Mouse (Mus musculus): ENCODE measurements around the gene Lingo2.

The Lingo2 gene

GRCm38 (mm10) chr4:36560997-36561396 lies 390.6 kb downstream of the Lingo2 start:
- DNase-seq (ENCODE audit: low read depth, low spot score), result no peak

DNA sequence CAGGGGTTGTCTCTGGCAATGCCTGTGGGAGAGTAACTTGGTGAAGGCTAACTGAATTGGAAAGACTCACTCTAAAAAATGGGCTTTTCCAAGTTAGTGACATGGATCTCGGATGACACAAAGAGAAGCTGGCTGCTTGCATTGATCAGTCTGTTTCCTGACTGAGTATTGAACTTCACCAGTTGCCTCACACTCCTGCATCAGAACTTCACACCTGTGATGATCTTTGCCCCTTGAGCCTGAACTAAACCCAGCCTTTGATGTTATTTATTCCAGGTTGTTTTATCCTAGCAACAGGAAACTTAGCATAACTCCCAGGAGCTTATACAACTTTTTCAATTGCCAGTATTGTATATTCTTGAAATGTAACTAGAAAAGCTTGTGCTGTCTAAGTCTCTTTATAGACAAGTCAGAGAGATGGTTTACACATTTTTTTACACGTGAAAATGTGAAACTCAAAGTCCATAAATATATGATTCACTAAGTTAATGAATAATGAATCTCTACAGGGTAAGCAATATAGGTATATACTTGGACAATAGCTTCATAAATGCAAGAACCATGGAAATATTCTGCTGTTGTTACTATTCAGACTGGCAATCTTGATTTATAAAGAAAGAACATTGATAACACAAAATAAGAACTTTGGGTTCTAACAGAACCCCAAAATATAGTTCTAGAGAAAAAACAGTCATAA lies 410.7 kb downstream of the Lingo2 start:
- no peak for DNase-seq (ENCODE audit: low read depth, low spot score)

- no peak for DNase-seq (ENCODE audit: low read depth, low spot score)
Measured at GRCm38 (mm10) chr4:36533895-36534294, 417.7 kb downstream of the Lingo2 start.

GRCm38 (mm10) chr4:36490255-36490654 lies 461.3 kb downstream of the Lingo2 start:
- DNase-seq (ENCODE audit: low read depth, low spot score), result no peak

- no peak for DNase-seq (ENCODE audit: low read depth, low spot score)
Measured at GRCm38 (mm10) chr4:36435211-36435610, 516.3 kb downstream of the Lingo2 start.

GRCm38 (mm10) chr4:36426192-36426591 lies 525.4 kb downstream of the Lingo2 start:
- DNase-seq (ENCODE audit: low read depth, low spot score), result no peak

GRCm38 (mm10) chr4:36407350-36407749 lies 544.2 kb downstream of the Lingo2 start:
- DNase-seq (ENCODE audit: low read depth, low spot score), result no peak

DNA sequence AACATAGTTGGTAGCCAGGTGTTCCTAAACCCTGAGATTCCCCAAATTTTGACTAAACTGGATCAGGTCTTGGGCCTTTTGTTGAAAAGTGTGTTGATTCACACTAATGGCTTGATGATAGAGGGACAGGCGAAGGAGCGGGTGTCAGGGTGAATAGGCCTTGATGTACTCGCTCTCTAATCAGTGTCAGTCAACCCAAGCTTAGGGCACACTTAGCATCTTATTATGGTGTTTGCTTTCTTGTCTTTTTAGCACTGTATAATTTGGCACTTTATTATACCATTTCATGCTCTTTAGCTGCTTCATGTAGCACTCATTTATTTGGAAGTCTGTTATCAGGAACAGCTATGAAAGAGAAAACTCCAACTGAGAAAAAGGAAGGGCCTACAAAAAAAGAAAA lies 582.6 kb downstream of the Lingo2 start:
- no peak for DNase-seq (ENCODE audit: low read depth, low spot score)

DNA sequence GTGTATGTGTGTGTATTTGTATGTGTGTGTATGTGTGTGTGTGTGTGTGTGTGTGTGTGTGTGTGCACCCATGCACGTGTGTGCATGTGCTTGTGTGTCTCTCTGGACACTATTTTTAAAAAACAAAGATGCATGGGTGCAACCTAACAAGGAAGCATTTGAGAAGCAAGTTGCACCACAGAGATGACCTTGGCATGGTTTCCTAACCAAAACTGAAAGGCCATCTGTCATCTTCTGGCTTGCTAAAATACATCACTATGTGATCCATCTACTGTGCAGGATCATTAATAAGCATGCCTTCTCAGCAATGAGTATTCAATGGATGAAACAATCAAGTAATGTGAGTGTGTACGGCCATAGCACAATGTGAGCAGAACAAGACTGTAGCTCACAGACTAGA lies 597.1 kb downstream of the Lingo2 start:
- no peak for DNase-seq (ENCODE audit: low read depth, low spot score)

DNA sequence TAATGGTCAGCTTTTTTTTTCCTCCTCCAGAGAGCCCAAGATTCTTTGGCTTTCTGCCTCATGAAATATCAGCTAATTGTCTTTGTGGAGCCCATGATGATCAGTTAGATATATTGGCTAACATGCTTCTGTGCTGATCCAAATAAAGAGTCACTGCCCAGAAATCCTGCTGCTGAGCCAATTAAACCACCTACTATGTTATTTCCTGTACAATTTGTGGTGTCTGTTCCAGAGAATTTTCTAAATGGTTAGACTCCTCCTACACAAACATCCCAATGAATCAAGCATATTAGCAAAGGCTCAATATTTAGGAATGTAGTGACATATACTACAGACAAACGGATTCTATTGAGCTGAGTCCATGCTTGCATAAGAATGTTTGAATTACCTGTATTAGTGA lies 619.8 kb downstream of the Lingo2 start:
- DNase-seq (ENCODE audit: low read depth, low spot score), result no peak

DNA sequence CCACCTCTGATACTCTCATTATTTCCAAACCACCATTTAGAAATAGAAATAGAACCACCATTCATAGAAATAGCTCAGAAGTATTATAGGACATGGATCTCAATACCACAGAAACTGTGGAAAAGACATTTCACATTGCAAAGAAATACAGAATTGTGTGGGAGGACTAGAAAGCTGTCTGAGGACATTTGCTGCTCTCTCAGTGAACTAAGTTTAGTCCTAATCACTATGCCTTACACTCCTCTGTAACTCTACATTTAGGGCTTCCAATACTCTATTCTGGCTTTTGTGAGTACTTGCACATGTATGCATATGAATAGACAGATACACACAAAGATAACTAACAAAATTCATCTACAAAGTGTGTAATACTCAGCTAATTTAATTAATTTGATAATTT lies 625.9 kb downstream of the Lingo2 start:
- no peak for DNase-seq (ENCODE audit: low read depth, low spot score)

GRCm38 (mm10) chr4:36313067-36313466 lies 638.5 kb downstream of the Lingo2 start:
- DNase-seq (ENCODE audit: low read depth, low spot score), result no peak

- DNase-seq (ENCODE audit: low read depth, low spot score), result no peak
Measured at GRCm38 (mm10) chr4:36311431-36311830, 640.1 kb downstream of the Lingo2 start.

DNA sequence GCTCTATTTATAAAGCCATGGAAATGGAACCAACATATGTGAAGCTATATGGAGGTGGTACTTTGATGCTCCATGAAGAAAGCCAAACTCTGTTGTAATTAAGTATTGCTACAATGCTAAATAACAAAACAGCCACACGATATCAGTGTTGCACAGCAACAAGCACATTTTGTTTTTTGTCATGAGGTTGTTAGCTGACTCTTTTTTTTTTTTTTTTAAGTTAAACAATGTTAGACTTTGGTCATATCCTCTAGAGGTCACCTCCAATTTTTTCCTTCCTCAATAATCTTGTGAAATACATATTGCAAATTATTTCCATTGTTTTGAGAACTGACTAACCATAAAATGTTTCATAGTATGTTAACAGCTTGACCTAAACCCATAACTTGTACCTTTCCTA lies 646.3 kb downstream of the Lingo2 start:
- no peak for DNase-seq (ENCODE audit: low read depth, low spot score)

DNA sequence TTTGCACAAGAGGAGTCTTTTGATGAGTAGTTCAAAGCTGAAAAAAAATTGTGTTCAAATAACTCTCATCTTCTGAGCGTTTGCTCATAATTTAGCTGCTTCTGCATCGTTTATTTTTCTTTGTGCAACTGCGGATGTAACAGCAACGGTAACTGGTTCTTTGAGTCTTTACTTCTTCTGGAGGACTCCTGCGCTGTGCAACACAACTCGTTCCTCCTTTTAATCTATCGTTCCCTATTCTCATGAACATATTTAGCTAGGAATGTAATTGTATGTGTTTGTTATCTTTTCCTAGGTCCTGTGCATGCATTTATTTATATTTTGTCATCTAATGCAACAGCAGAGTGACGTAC lies 661.9 kb downstream of the Lingo2 start:
- no peak for DNase-seq (ENCODE audit: low read depth, low spot score)

DNA sequence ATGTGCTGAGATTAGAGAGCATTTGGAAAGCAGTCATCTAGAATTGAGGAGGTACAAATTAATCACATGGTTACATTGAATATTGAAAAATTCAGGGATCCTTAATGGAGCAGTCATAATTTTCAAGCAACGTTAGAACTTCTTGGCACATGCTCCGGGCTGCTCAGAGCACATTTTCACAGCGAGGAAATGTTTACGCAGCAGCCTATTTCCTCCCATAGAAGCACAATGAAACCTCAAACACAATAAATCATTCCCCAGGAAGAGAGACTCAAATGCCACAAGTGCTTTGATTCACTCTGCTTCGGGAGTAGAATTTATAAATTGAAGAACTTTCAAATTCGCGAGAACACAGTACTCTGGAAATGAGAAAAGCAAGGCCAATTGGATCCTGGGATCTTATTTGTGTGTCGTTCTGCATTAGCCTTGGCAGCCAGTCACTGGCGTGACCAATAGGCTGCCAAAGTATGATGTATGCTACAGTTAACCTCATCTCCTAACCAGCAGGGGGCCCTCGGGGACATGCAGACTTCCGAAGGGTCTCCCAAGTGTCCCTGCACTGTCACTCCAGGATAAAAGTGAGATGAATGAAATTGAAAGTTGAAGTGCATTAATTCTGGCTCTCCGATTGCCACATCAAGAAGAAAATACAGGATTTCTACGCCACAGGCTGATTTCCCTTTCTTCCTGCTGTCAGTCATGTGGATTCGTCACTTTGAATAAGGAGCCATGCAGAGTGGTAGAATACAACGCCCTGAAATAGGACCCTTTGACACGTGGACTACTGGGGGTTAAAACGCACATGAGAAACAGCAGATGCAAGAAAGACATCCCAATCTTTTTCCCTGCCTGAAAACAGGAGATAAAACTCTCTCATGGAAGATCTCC lies 662.5 kb downstream of the Lingo2 start:
- peak; percentile 52 for DNase-seq (ENCODE audit: low read depth, low spot score)

GRCm38 (mm10) chr4:36262436-36263169 lies 688.9 kb downstream of the Lingo2 start:
- DNase-seq (ENCODE audit: low read depth, low spot score), result no peak

GRCm38 (mm10) chr4:36186231-36186922 lies 765.2 kb downstream of the Lingo2 start:
- DNase-seq (ENCODE audit: low read depth, low spot score), result no peak

GRCm38 (mm10) chr4:36183643-36184042 lies 767.9 kb downstream of the Lingo2 start:
- no peak for DNase-seq (ENCODE audit: low read depth, low spot score)

DNA sequence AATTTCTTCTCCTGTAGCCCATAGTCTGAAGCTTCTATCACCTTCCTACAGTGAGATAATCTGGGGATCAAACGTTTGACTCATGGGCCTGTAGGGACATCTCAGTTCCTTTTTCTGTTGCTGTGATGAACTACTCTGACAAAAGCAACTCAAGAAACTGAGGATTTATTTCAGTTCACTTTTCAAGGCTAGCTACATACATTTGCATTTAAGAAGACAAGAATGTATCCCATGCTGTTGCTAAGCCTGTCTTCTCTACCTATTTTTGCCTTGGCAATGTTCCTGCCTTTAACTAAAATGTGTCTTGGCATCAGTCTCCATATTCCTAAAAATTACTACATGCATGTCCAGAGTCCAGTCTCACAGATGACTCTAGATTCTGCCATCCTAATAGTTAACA lies 781.4 kb downstream of the Lingo2 start:
- no peak for DNase-seq (ENCODE audit: low read depth, low spot score)

DNA sequence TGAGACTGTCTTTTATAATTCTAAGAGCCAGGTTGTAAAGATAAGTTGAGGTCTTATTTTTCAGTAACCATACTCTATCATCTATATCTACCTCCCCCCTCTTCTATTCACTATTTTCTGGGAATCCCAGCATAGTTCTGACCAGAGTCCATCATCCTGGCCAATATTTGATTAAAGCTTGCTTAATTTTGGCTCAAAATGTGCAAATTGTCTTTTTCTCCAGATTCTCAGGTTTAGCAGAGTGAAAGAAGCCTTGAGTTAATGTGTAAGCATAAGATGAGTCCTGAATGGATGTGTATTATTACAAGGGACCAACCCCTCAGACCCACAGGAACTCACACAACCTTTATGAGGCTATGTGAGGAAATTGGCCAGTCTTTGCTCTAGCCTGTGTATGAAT lies 820.2 kb downstream of the Lingo2 start:
- DNase-seq (ENCODE audit: low read depth, low spot score), result no peak

DNA sequence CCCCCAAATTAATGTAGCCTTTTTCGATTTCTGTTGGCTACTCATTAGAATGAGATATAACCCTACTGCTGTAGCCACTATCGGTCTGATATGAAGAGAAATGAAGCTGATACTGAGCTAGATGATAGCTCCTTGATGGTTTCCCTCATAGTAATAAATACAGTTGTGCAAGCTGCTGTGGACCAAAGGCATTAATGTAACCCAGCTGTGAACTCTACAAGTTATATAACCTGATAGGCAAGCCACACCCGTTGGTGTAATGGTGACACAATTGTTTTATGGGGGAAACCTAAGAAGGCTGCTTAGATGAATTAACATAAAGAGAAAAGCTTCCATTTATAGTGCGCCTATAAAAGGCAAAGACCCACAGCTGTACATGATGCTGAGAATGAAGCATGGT lies 856.1 kb downstream of the Lingo2 start:
- no peak for DNase-seq (ENCODE audit: low read depth, low spot score)
